Mouse (Mus musculus) gonadal fat pad, adult 2 months (tissue): ENCODE results near the gene Tectb. TPM values are rescaled to one million over a fixed set of nuclear protein-coding genes. Genes with fewer than 3 reads are reported as not detected.

ENCODE experiments used
- polyA plus RNA-seq: library from polyadenylated mRNA; depleted of rRNA; stranded (reverse); fragments of >200 nt; gene quantifications from 2 replicates; pipeline ENCODE4 v1.2.3, GENCODE M21; 2012; rRNA removed

Tectb gene
- polyA plus RNA-seq, 1 experiment: 0.26 TPM

Other genes with a start within 250 kb of the Tectb start
- gene Gpam, start 53.5 kb upstream of the Tectb start, polyA plus RNA-seq: 88.7 and 95.1 TPM in 2 replicates
- gene Gucy2g, start 60.5 kb downstream of the Tectb start, polyA plus RNA-seq: 2.3 and 4.7 TPM in 2 replicates
- gene Acsl5, start 71.2 kb downstream of the Tectb start, polyA plus RNA-seq: 11.7 and 11.8 TPM in 2 replicates
- 14.9 and 19.3 TPM in 2 replicates for gene Zdhhc6, start 135.3 kb downstream of the Tectb start, polyA plus RNA-seq
- 14.6 and 14.9 TPM in 2 replicates for gene Vti1a, start 135.6 kb downstream of the Tectb start, polyA plus RNA-seq